Mouse (Mus musculus) liver, postnatal 0 days (tissue): ENCODE data around the gene Lrrc4.

ENCODE experiments used
- CTCF ChIP-seq: sonication (generic); IDR thresholded peaks from 2 replicates; pipeline ENCODE4 v1.5.1; 2016; ENCODE audit warnings: antibody characterized with exemption, low read depth
- EP300 ChIP-seq: IDR thresholded peaks from 2 replicates; pipeline ENCODE4 v1.6.1; 2016; ENCODE audit warnings: antibody characterized with exemption, low read depth, mild to moderate bottlenecking

GRCm38 (mm10) chr6:28813057-28813456 lies 18.5 kb downstream of the Lrrc4 start:
- TF ChIP-seq CTCF = no peak
- no peak for TF ChIP-seq EP300
